Mouse (Mus musculus): ENCODE results near the gene Cpe. TPM values are rescaled to one million over a fixed set of nuclear protein-coding genes. Genes with fewer than 3 reads are reported as not detected.
A peak's percentile ranks its signal among the peaks of the same experiment; 100 is the strongest.

The Cpe gene
- total RNA-seq (2022), result 1,000 to 10,000 TPM; 2,655 to 2,856 (median 2,753) TPM

- DNase-seq (ENCODE audit: low spot score in 2 of 2), result peak; percentile 82 to 88
Observed at GRCm38 (mm10) chr8:64692651-64693201, at the start of gene Cpe. TSS of gene Cpe (minus strand) at chr8:64693054.

GRCm38 (mm10) chr8:64740547-64741211, 47.8 kb upstream of the Cpe start:
- no peak for DNase-seq (ENCODE audit: low spot score in 2 of 2)

- no peak for DNase-seq (ENCODE audit: low spot score in 2 of 2)
Observed at GRCm38 (mm10) chr8:64738916-64739315, 46.1 kb upstream of the Cpe start.

- DNase-seq (ENCODE audit: low spot score in 2 of 2), result no peak
Observed at GRCm38 (mm10) chr8:64736767-64737323, 44.0 kb upstream of the Cpe start.

DNA sequence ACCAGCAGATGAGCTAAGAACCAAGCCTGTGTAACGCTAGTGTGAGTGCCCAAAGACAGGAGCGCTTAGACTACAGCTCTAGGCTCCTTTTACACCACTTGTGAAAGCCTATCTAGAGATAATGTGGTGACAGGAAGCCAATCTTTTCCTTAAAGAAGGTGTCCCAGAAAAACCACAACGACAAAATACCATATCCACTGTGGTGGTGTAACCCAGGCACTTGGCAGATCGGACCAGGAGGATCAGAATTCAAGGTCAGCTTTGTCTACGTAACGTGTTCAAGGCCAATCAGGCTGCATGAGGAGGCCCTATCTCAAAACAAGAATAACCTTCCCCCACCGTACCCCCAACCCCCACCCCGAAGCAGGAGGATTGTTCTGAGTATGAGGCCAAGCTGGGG, 42.3 kb upstream of the Cpe start:
- no peak for DNase-seq (ENCODE audit: low spot score in 2 of 2)

DNA sequence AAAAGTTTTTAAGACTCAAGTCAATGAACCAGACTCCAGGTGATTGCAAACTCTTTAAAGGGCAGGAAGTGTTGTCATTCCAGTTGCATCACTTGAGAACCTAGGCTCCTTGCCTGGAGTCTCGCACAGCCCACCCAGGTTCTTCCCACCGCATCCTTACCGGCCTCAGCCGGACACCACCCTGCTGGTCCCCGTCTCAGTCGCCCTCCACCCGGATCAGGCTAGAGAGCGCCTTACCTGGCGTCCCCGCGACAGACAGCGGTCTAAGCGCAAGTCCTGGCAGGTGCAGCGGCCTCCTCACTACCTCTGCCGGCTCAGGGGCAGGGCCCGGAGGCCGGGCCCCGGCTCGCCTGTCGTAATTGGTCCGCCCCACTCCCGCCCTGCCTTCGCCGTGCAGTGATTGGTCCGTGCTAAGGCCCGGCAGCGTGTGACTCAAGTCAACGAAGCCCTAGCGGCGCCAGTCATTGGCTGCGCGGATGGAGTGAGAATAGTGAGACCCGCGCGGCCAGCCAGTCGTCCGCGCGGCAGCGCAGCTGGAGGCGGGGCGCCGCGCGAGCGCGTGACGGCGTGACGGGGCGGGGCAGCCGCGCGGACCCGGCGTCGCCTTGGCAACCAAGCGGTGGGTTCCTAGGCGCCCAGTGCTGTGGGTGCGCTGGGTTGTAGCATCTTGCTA, 40.6 kb upstream of the Cpe start, which contains the start of gene Msmo1:
Msmo1 (minus strand) TSS at position 522 of the 673 bp plus-strand sequence.
- peak; percentile 98 for DNase-seq (ENCODE audit: low spot score in 2 of 2)

GRCm38 (mm10) chr8:64732596-64732995, 39.7 kb upstream of the Cpe start:
- no peak for DNase-seq (ENCODE audit: low spot score in 2 of 2)

DNA sequence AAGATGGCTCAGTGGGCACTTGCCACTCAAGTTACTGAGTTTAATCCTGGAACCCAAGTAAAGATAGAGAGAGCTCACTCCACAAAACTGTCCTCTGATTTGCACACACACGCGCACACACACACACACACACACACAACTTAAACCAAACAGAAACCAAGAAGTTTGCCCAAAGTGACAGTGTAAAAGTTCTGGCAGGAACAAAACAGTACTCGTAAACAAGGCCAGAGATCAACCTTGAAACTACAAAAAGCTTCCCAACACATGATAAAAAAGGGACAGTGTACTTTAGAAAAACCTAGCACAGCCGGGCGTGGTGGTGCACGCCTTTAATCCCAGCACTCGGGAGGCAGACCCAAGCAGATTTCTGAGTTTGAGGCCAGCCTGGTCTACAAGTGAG, 35.3 kb upstream of the Cpe start:
- DNase-seq (ENCODE audit: low spot score in 2 of 2), result no peak

- DNase-seq (ENCODE audit: low spot score in 2 of 2), result no peak
Observed at GRCm38 (mm10) chr8:64726190-64726695, 33.4 kb upstream of the Cpe start.

GRCm38 (mm10) chr8:64723206-64723605, 30.4 kb upstream of the Cpe start:
- no peak for DNase-seq (ENCODE audit: low spot score in 2 of 2)

DNA sequence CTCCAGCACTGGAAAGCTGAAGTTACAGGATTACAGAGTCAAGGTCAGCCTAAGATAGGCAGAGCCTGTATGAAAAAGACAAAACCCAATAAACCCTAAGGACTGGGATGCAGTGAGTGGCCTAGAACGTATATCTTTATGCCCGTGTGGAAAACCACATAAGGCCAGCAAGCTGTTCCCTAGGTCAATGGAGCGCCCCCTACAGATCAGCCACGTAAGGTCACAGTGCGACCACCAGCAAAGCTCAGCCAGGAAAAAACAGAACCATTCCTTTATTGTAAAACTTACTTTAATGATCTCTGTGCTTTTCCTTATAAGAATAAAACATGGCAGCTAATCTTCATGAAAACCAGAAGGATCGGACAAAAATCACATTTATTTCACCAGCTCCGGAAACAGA, 25.0 kb upstream of the Cpe start:
- DNase-seq (ENCODE audit: low spot score in 2 of 2), result no peak

DNA sequence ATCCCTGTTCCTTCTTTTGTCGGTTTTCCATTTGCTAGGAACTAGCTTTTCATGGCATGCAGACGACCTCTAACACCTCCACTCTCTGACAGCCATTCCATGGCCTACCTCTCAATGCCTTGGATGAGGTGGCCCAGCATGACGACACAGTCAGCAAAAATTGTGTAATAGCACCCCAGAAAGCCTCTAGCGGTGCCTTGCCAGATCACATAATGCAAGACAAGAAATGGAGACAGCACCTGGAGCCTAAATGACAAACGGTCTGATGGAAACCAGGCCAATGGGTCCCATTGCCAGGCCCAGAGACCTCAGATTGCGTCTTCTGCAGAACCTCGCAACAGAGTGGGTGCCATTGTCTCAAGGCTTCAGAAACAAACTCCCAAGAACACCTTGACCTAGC, 19.6 kb upstream of the Cpe start:
- DNase-seq (ENCODE audit: low spot score in 2 of 2), result no peak

- DNase-seq (ENCODE audit: low spot score in 2 of 2), result no peak
Observed at GRCm38 (mm10) chr8:64711544-64711943, 18.7 kb upstream of the Cpe start.

DNA sequence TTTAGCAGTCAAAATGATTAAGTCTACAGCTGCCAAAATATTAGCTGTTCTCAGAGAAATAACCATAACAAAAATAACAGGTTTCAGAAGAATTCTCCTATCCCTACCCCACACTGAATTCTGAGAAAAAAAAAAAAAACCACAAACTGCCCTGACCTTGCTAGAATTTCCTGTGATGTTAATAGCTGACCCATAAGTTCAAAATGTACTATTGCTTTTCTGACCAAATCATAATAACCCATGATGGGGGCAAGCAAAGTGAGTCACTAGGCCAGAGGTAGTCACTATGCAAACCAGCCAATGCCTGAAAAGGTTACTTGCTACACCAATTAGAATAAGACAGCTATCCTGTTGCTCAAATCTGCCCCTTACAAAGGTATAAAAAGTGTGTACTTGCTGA, 14.6 kb upstream of the Cpe start:
- DNase-seq (ENCODE audit: low spot score in 2 of 2), result no peak

GRCm38 (mm10) chr8:64703191-64703590, 10.3 kb upstream of the Cpe start:
- no peak for DNase-seq (ENCODE audit: low spot score in 2 of 2)

DNA sequence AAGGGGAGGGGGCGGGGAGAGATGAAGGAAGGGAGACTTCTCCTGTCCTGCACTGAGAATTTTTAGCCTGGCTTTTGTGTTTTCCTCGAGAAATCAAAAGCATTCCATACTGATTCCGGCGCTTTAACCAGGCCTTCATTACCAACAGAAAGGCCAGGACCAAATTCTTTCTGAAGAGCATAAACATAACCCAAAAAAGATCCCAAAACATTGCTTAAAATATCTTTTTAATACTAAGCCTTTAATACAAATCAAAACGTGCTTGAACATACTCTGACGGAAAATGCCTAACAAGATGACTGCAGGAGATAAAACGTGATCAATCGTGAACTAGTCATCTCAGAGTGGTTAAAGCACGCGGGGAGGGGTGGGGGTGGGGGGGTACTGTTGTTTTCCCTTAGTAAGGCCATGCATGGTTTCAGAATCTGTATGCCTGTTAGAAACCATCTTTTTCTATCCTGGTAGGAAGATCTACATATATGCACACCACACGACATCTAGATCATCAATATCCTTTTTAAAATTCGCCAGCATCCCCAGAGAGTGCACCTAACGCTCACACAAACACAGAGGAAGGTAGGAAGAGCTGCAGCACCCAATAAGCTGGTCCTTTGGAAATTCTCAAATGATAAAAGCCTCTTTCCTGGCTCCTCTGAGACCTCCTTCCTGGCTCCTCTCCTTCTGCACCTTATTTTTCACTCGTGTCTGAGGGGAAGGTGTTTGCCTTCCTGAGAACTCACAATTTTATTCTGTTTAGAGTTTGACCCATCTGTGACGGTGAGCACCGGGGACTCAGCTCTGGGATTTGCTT, 1.1 kb downstream of the Cpe start:
- DNase-seq (ENCODE audit: low spot score in 2 of 2), result no peak

DNA sequence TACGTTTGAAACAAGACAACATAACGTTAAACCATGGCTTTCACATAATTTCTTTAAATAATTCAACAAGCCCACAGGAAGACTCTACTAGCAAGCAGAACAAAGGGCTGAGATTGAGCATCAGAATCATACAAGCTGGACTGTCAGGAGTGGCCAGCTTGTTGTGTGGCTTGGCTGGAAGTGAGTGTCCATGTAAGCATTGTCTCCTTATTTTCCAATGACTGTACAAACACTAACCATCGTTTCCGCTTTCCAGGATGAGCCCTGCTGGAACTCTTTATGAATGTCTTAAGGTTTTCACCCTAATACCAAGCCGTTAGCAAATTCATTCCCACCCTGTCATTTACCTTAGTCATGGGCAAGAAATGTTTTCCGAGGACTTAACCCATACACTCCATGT, 2.0 kb downstream of the Cpe start:
- no peak for DNase-seq (ENCODE audit: low spot score in 2 of 2)

- DNase-seq (ENCODE audit: low spot score in 2 of 2), result no peak
Observed at GRCm38 (mm10) chr8:64690306-64690705, 2.5 kb downstream of the Cpe start.

DNA sequence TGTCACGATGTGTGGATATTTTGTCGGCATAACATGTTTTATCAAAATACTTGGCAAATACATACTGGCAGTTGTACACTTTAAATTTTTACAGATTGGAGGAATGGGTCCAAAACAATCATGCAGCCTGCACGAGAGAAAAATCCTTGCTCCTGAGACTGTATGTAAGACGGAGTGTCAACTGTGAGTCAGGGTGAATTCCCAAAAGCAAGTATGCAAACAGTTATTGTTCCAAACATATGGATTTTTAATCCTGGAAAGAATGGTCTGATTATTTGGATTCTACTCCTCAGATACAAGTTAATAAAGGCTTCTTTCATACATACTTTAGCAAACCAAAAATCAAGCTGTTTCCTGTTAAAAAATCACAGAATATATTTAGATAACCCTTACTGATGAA, 4.1 kb downstream of the Cpe start:
- no peak for DNase-seq (ENCODE audit: low spot score in 2 of 2)

DNA sequence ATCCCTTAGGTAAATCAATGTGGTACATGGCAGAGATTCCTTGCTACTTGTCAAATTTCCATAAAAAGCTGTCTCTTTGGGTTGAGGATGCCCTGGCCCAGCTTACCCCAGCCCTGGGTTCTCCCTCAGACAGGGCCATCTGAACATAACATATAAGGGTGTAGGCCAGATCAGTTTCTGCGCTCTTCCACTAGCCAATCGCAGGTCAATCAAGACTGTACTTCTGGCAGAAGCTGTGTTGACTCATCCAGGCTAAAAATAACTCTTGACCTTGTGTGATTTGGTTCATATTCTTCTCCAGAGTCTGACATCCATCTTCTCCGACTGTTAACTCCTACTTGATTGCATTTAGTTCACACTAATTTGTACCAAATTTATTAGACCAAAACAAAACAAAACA, 4.7 kb downstream of the Cpe start:
- no peak for DNase-seq (ENCODE audit: low spot score in 2 of 2)

DNA sequence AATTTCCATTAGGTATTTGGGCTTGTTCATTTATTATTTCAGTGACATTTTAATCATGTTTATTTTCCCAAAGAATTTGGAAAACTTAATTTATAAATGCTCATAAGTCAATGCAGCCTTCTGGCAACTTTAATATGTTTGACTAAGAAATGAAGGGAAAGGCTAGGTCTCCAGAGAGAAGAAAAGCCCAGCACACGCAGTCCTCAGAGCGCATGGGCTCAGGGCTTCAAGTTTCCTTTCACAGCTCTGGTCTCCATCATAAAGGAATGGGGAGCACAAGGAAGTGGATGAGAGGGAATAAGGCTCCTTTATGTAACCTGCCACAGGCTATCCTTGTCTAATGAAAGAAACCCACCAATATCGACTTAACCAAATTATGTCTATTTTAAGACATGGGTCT, 10.4 kb downstream of the Cpe start:
- no peak for DNase-seq (ENCODE audit: low spot score in 2 of 2)

- DNase-seq (ENCODE audit: low spot score in 2 of 2), result no peak
Observed at GRCm38 (mm10) chr8:64676381-64676780, 16.5 kb downstream of the Cpe start.

Measured in layer of hippocampus, adult 8-10 months (tissue).